Mouse (Mus musculus) hematopoietic stem cell, adult 5-6 weeks (primary cell): ENCODE data around the gene Eml1. TPM values are rescaled to one million over a fixed set of nuclear protein-coding genes. Genes with fewer than 3 reads are reported as not detected.

Source experiments
- ATAC-seq, 2 experiments: fragments of 125-278 bp in 1 of 2; replicated peaks in 1 of 2; 2 replicates each; pipeline ENCODE4 v1.8.0; 2016 to 2017; ENCODE audit warnings: inconsistent platforms in 2 of 2, mild to moderate bottlenecking in 2 of 2, moderate number of reproducible peaks in 2 of 2, low read depth in 1 of 2, moderate TSS enrichment in 1 of 2; ENCODE audit not compliant: low FRiP score in 2 of 2, poor library complexity in 2 of 2, severe bottlenecking in 2 of 2, insufficient read depth in 1 of 2, low TSS enrichment in 1 of 2
- total RNA-seq: library from RNA; stranded (forward); fragments of 172-1452, 232-1000 nt; gene quantifications from 2 replicates; pipeline ENCODE4 v1.2.3, GENCODE M21; 2017

Gene Eml1
- total RNA-seq, 1 experiment from 2014 or later, result not detected

GRCm38 (mm10) chr12:108437446-108437845 is 66.7 kb downstream of the Eml1 start:
- no peak for ATAC-seq

- no peak for ATAC-seq
Measured at GRCm38 (mm10) chr12:108443271-108443670, 72.5 kb downstream of the Eml1 start.

GRCm38 (mm10) chr12:108443708-108444107 is 73.0 kb downstream of the Eml1 start:
- no peak for ATAC-seq

GRCm38 (mm10) chr12:108444166-108445115 is 73.7 kb downstream of the Eml1 start:
- no peak for ATAC-seq

GRCm38 (mm10) chr12:108446721-108447120 is 76.0 kb downstream of the Eml1 start:
- ATAC-seq, result no peak

GRCm38 (mm10) chr12:108448396-108448795 is 77.6 kb downstream of the Eml1 start:
- ATAC-seq, result no peak

GRCm38 (mm10) chr12:108449935-108450334 is 79.2 kb downstream of the Eml1 start:
- peak; percentile 46 to 64; a peak in 2 of 4 replicates for ATAC-seq

GRCm38 (mm10) chr12:108450546-108450945 is 79.8 kb downstream of the Eml1 start:
- ATAC-seq, result no peak

- peak in 1 of 2 experiments; percentile 14; a peak in 1 of 4 replicates for ATAC-seq
Measured at GRCm38 (mm10) chr12:108452151-108452874, 81.6 kb downstream of the Eml1 start.

GRCm38 (mm10) chr12:108453561-108454044 is 82.8 kb downstream of the Eml1 start:
- peak; percentile 86 for ATAC-seq

GRCm38 (mm10) chr12:108455004-108455403 is 84.2 kb downstream of the Eml1 start:
- no peak for ATAC-seq

GRCm38 (mm10) chr12:108472898-108473297 is 102.1 kb downstream of the Eml1 start:
- no peak for ATAC-seq

- ATAC-seq, result no peak
Measured at GRCm38 (mm10) chr12:108474440-108474839, 103.7 kb downstream of the Eml1 start.

GRCm38 (mm10) chr12:108478714-108479113 is 108.0 kb downstream of the Eml1 start:
- no peak; a peak in 1 of 4 replicates for ATAC-seq

- ATAC-seq, result no peak
Measured at GRCm38 (mm10) chr12:108480704-108481365, 110.1 kb downstream of the Eml1 start.

GRCm38 (mm10) chr12:108489076-108489475 is 118.3 kb downstream of the Eml1 start:
- no peak for ATAC-seq

- ATAC-seq, result no peak
Measured at GRCm38 (mm10) chr12:108489741-108490140, 119.0 kb downstream of the Eml1 start.
